Mouse (Mus musculus): Measurements from ENCODE around the gene Gm3776.
"Not testable (repeated sequence)": the region's sequence is repeated elsewhere in the genome, so short reads cannot be mapped to it uniquely, and the experiment has no call there.

The Gm3776 gene

GRCm38 (mm10) chr9:78293683-78294082 is 36.8 kb downstream of the Gm3776 start:
- DNase-seq = not testable (repeated sequence)

GRCm38 (mm10) chr9:78294781-78295180 is 37.9 kb downstream of the Gm3776 start:
- not testable (repeated sequence) for DNase-seq

- peak; percentile 15 for DNase-seq
Measured at GRCm38 (mm10) chr9:78296089-78296488, 39.2 kb downstream of the Gm3776 start.

DNA sequence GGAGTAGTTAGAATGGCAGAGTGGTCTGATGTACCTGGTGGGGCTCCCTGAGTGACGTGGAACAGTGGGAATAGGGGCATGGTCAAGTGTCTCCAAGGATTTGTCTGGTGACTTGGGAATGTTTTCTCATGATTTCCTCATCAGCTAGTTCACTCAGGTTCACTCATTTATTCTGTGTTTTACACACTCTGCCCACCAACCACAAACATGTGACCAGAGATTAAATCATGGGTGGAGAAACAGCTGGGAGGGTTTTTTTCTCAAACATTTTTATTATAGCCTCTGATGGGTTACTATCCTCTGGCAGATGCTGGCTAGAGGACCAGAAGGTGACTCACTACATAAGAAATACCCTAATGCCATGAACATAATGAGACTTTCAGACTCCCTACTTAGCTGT is 41.3 kb downstream of the Gm3776 start:
- DNase-seq = no peak

DNA sequence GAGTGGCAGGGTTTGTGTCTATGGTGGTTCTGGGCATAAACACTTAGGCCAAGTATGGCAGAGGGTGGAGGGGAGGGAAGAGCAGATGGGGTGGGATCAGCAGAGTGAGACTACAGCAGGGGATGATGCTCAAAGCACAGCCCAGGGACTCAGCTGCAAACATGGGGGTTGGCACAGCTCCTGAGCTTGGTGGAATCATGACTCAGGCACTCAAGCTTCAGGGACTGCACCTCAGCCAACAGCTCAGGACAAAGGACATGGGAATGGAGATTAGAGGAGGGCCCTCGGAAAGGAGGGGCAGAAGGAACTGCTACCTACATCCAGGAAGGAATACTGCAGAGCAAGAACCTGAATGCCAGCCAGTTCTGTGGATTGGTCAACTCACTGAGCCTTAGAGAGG is 42.2 kb downstream of the Gm3776 start:
- DNase-seq = not testable (repeated sequence)

DNA sequence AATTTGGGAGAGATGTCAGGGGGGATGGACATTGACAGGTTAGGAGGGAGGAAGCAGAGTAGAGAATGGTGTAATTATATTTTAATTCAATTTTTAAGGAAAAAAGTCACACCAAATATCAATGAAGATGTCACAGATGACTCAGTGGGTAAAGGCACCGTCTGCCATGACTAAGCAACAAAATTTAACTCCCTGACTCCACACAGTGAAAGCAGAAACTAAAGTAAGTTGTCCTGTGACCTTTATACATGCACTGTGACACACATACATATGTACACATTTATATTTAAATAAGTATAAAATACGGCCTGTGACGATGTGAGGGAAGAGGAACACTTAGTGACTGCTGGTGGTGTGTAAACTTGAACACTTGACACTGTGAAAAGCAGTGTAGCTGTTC is 51.2 kb downstream of the Gm3776 start:
- not testable (repeated sequence) for DNase-seq

- no peak for DNase-seq
Measured at GRCm38 (mm10) chr9:78314696-78315095, 57.8 kb downstream of the Gm3776 start, which contains the start of gene Omt2a. Omt2a (minus strand) TSS chr9:78314796.
